Mouse (Mus musculus): Measurements from ENCODE around the gene Pld4.

DNA sequence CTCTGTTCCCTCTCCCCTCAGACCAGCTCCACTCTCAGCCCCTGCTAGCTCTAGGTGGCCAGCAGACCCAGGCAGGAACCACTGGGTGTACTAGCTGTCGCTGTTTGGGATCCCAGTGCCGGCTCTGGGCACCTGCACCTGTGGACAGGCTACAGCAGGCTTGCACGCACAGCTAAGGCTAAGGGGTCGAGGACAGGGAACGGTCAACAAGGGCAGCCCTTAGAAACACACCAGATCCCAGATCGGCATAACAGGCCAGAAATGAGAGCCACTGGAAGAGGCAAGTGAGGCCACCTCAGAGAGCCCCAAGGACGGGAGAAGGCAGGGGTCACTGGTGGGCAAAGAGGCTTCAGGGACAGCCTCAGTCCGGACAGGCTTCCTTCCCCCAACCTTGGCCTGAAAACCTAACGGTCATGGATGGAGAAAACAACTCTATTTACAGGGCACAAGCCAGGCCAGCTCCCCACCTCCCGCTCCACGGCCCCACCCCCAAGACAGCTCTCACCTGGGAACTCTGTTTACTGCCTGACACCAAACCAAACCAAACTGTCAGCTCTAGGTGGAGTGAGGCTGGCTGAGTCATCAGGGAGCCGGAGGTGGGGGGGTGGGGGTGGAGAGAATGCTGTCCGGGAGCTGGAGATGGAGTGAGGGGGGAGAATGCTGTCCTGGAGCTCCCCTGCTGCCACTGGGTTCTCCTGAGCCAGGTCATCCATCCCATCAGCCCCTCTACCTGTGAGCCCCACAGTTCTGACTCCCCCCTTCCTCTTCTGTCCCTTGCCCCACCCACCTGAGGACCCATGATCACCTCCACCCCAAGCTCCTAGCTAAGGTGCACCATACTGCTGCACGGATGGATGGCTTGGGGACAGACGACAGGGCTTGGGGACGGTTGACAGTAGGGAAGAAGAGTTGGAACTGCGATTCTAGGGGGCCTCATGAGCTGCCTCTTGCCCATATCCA lies 36.4 kb downstream of the Pld4 start:
- TF ChIP-seq CTCF (IDR thresholded peaks at IDR 0.05; ENCODE audit: low read depth), result no peak
- TF ChIP-seq EP300 (IDR thresholded peaks at IDR 0.05; ENCODE audit: low read depth), result no peak
